Mouse (Mus musculus) kidney, embryonic 14.5 days (tissue): ENCODE measurements around the gene Tpbgl. TPM values are rescaled to one million over a fixed set of nuclear protein-coding genes. Genes with fewer than 3 reads are reported as not detected.

Experiments used
- ATAC-seq: fragments of 200-750 bp; cut with Nextera tagmentation; 2 replicates; pipeline ENCODE4 v1.8.0; 2017; ENCODE audit warnings: moderate number of reproducible peaks, mild to moderate bottlenecking, moderate TSS enrichment, moderate library complexity; ENCODE audit not compliant: low FRiP score, low TSS enrichment
- H3K27ac ChIP-seq: fragments of 300-500 bp; sonication (generic); 2 replicates; pipeline ENCODE4 v1.5.1; 2014; ENCODE audit warnings: low read depth, mild to moderate bottlenecking, low read length, moderate library complexity, mixed read lengths
- H3K27me3 ChIP-seq: fragments of 300-500 bp; sonication (generic); 2 replicates; pipeline ENCODE4 v1.6.1; 2014; ENCODE audit warnings: mild to moderate bottlenecking, low read length; ENCODE audit not compliant: control insufficient read depth, insufficient read depth
- H3K36me3 ChIP-seq: fragments of 300-500 bp; sonication (generic); 2 replicates; pipeline ENCODE4 v1.6.1; 2014; ENCODE audit warnings: low read length, mixed read lengths; ENCODE audit not compliant: control insufficient read depth, insufficient read depth
- H3K4me1 ChIP-seq: fragments of 300-500 bp; sonication (generic); 2 replicates; pipeline ENCODE4 v1.6.1; 2014; ENCODE audit warnings: low read length, mixed read lengths; ENCODE audit not compliant: control insufficient read depth, insufficient read depth
- H3K4me2 ChIP-seq: fragments of 300-500 bp; sonication (generic); replicated peaks from 2 replicates; pipeline ENCODE4 v1.6.1; 2014; ENCODE audit warnings: low read depth, mild to moderate bottlenecking, low read length
- H3K4me3 ChIP-seq: fragments of 300-500 bp; sonication (generic); 2 replicates; pipeline ENCODE4 v1.5.1; 2014; ENCODE audit warnings: mild to moderate bottlenecking, low read length
- H3K9ac ChIP-seq: fragments of 300-500 bp; sonication (generic); 2 replicates; pipeline ENCODE4 v1.6.1; 2014; ENCODE audit warnings: low read depth, mild to moderate bottlenecking, low read length, moderate library complexity
- H3K9me3 ChIP-seq: fragments of 300-500 bp; sonication (generic); 2 replicates; pipeline ENCODE4 v1.6.1; 2016; ENCODE audit warnings: low read length; ENCODE audit not compliant: control insufficient read depth
- WGBS: fragments of 180-500 bp; shearing (Covaris S2); extraction: QIAGEN DNeasy Blood & Tissue Kit; methylation state at CpG from one replicate; pipeline ENCODE4 v1.1.7; 2014; 5-methylcytosine and 5-hydroxymethylcytosine counted together
- polyA plus RNA-seq: library from polyadenylated mRNA; unstranded; fragments of >200 nt; fragmentation: Nextera tagmentation; extraction: Ambion mirVana; gene quantifications from 2 replicates; pipeline ENCODE4 v1.2.1, GENCODE M21; 2014

Gene Tpbgl
- 0.50 and 0.83 TPM in 2 replicates for polyA plus RNA-seq

- peaks cover 49% of the 10 kb centered on the region for H3K27me3 ChIP-seq
- H3K27ac ChIP-seq, result no peak within 1 kb of the TSS
- H3K36me3 ChIP-seq, result no peaks in the 10 kb centered on the region
- peaks cover 15% of the 10 kb centered on the region; the same call in 1 of the 2 replicates for H3K4me1 ChIP-seq
- peak within 1 kb of the TSS; percentile 48 for H3K9ac ChIP-seq
- peak within 1 kb of the TSS; percentile 86 for H3K4me2 ChIP-seq
- 0% methylated on average over 77 of the region's 83 CpGs for WGBS
- peak within 1 kb of the TSS; percentile 42 for H3K4me3 ChIP-seq
- ATAC-seq, result peak; percentile 25; the same call in 1 of the 2 replicates
- no peaks in the 10 kb centered on the region for H3K9me3 ChIP-seq
Observed at GRCm38 (mm10) chr7:99626376-99627270, at the start of gene Tpbgl. Gene Tpbgl (minus strand): TSS chr7:99627103.

GRCm38 (mm10) chr7:99674890-99675289 lies 48.0 kb upstream of the Tpbgl start:
- no peaks in the 10 kb centered on the region; the same call in 1 of the 2 replicates for H3K27me3 ChIP-seq
- WGBS, result 92% methylated on average over 3 of the region's 3 CpGs
- ATAC-seq, result no peak

GRCm38 (mm10) chr7:99674209-99674608 lies 47.3 kb upstream of the Tpbgl start:
- 81% methylated on average over 5 of the region's 5 CpGs for WGBS
- Histone ChIP-seq H3K27me3 (no peaks in the 10 kb centered on the region; the same call in 1 of the 2 replicates), H3K4me3 (no peak overlapping the region), H3K4me1 (no peaks in the 10 kb centered on the region), H3K9me3 (no peaks in the 10 kb centered on the region), H3K27ac (no peak overlapping the region), H3K36me3 (no peaks in the 10 kb centered on the region), H3K4me2 (no peak overlapping the region), H3K9ac (no peak overlapping the region)
- no peak for ATAC-seq

More at GRCm38 (mm10) chr7:99674890-99675289, 48.0 kb upstream of the Tpbgl start:
- H3K9me3 ChIP-seq, result no peaks in the 10 kb centered on the region
- H3K27ac ChIP-seq, result no peak overlapping the region
- no peak overlapping the region for H3K9ac ChIP-seq
- no peak overlapping the region for H3K4me3 ChIP-seq
- H3K4me1 ChIP-seq, result no peaks in the 10 kb centered on the region
- H3K4me2 ChIP-seq, result no peak overlapping the region
- no peaks in the 10 kb centered on the region for H3K36me3 ChIP-seq

GRCm38 (mm10) chr7:99673188-99673587 lies 46.3 kb upstream of the Tpbgl start:
- no peaks in the 10 kb centered on the region for H3K9me3 ChIP-seq
- no peak overlapping the region for H3K4me3 ChIP-seq
- no peak for ATAC-seq
- H3K9ac ChIP-seq, result no peak overlapping the region
- no peak overlapping the region for H3K27ac ChIP-seq
- H3K27me3 ChIP-seq, result no peaks in the 10 kb centered on the region; the same call in 1 of the 2 replicates
- H3K4me1 ChIP-seq, result 0 out of 2 replicates have a peak, but pooled peaks cover 4% of the 10 kb centered on the region
- no peak overlapping the region for H3K4me2 ChIP-seq
- 81% methylated on average over 8 of the region's 8 CpGs for WGBS
- no peaks in the 10 kb centered on the region for H3K36me3 ChIP-seq

- no peak overlapping the region for H3K4me3 ChIP-seq
- no peak overlapping the region for H3K9ac ChIP-seq
- no peak overlapping the region for H3K4me2 ChIP-seq
- WGBS, result 81% methylated on average over 9 of the region's 9 CpGs
- H3K36me3 ChIP-seq, result no peaks in the 10 kb centered on the region
- ATAC-seq, result no peak; the same call in 1 of the 2 replicates
- H3K9me3 ChIP-seq, result no peaks in the 10 kb centered on the region
- no peak overlapping the region for H3K27ac ChIP-seq
- no peaks in the 10 kb centered on the region for H3K27me3 ChIP-seq
- H3K4me1 ChIP-seq, result 0 out of 2 replicates have a peak, but pooled peaks cover 8% of the 10 kb centered on the region
Observed at GRCm38 (mm10) chr7:99671544-99672435, 44.9 kb upstream of the Tpbgl start.

DNA sequence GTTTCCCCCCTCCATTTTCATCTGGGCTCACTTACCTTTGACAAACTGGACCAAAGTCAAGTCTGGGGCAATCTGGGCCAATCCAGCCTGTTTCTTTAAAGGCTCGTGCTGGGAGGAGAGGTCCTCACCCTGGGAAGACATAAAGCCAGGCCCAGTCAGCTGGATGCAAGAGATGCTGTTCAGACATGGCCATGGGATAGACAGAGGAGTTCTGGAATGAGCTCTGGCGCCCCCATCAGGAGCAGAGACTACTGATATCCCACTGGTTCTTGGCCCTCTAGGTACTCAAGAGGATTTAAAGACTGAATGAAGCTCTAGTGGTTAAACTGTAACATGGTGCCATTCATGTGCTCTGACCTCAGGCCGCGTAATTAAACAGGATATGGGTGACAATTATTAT lies 44.0 kb upstream of the Tpbgl start:
- no peak overlapping the region for H3K4me2 ChIP-seq
- 77% methylated on average over 4 of the region's 4 CpGs for WGBS
- ATAC-seq, result no peak

GRCm38 (mm10) chr7:99668802-99669201 lies 41.9 kb upstream of the Tpbgl start:
- Histone ChIP-seq H3K27ac (no peak overlapping the region), H3K4me1 (0 out of 2 replicates have a peak, but pooled peaks cover 12% of the 10 kb centered on the region), H3K36me3 (no peaks in the 10 kb centered on the region), H3K9ac (no peak overlapping the region), H3K4me3 (no peak overlapping the region), H3K27me3 (no peaks in the 10 kb centered on the region), H3K9me3 (no peaks in the 10 kb centered on the region), H3K4me2 (no peak overlapping the region)
- ATAC-seq, result 0 out of 2 replicates have a peak, but pooled peaks have one; percentile 25
- WGBS, result 38% methylated on average over 4 of the region's 4 CpGs

More for the DNA sequence above, 44.0 kb upstream of the Tpbgl start:
- H3K9ac ChIP-seq, result no peak overlapping the region
- H3K36me3 ChIP-seq, result no peaks in the 10 kb centered on the region
- 0 out of 2 replicates have a peak, but pooled peaks cover 8% of the 10 kb centered on the region for H3K4me1 ChIP-seq
- no peak overlapping the region for H3K4me3 ChIP-seq
- no peak overlapping the region for H3K27ac ChIP-seq
- H3K27me3 ChIP-seq, result no peaks in the 10 kb centered on the region
- H3K9me3 ChIP-seq, result no peaks in the 10 kb centered on the region

GRCm38 (mm10) chr7:99667096-99667495 lies 40.2 kb upstream of the Tpbgl start:
- no peak for ATAC-seq
- H3K27ac ChIP-seq, result no peak overlapping the region
- 52% methylated on average over 16 of the region's 16 CpGs for WGBS
- no peaks in the 10 kb centered on the region for H3K36me3 ChIP-seq
- 0 out of 2 replicates have a peak, but pooled peaks cover 12% of the 10 kb centered on the region for H3K4me1 ChIP-seq
- H3K4me2 ChIP-seq, result no peak overlapping the region
- H3K27me3 ChIP-seq, result no peaks in the 10 kb centered on the region
- H3K9ac ChIP-seq, result no peak overlapping the region
- H3K9me3 ChIP-seq, result no peaks in the 10 kb centered on the region
- no peak overlapping the region for H3K4me3 ChIP-seq
